Mouse (Mus musculus) testis, adult 2 months (tissue): ENCODE results near the gene Kif1b.

Experiments
- CTCF ChIP-seq: fragments of 200-500 bp; IDR thresholded peaks from 2 replicates; pipeline ENCODE4 v1.5.1; 2012; ENCODE audit warnings: low read depth, mild to moderate bottlenecking, inconsistent platforms, low read length, moderate library complexity; ENCODE audit not compliant: control insufficient read depth, insufficient read depth, insufficient replicate concordance
- POLR2A ChIP-seq: fragments of 200-500 bp; IDR thresholded peaks from 2 replicates; pipeline ENCODE4 v1.6.1; 2012; ENCODE audit warnings: low read depth, mild to moderate bottlenecking, inconsistent platforms, low read length, moderate library complexity; ENCODE audit not compliant: control insufficient read depth

- no peak for TF ChIP-seq CTCF
- no peak for TF ChIP-seq POLR2A
These were observed 137.0 kb downstream of the Kif1b start for GRCm38 (mm10) chr4:149170394-149170931.
